Mouse (Mus musculus) bone marrow, adult 2 months (tissue): ENCODE measurements at regions not wholly inside any gene's neighbourhood (a gene's known extent, or its start where the extent isn't known, plus 50 kb on each side); places are given as distances from the start of the nearest gene placed in this dataset.
"Not testable (repeated sequence)": the region's sequence is repeated elsewhere in the genome, so short reads cannot be mapped to it uniquely, and the experiment has no call there.

ENCODE experiments used
- H3K27ac ChIP-seq: fragments of 200-500 bp; 2 replicates; pipeline ENCODE4 v1.5.1; 2012; ENCODE audit warnings: low read depth, mild to moderate bottlenecking, control low read depth, inconsistent platforms, low read length; ENCODE audit not compliant: control insufficient read depth, poor library complexity, insufficient read depth
- H3K4me1 ChIP-seq: fragments of 200-500 bp; 2 replicates; pipeline ENCODE4 v1.6.1; 2011; ENCODE audit warnings: low read length; ENCODE audit not compliant: control insufficient read depth, insufficient read depth
- H3K4me3 ChIP-seq: fragments of 200-500 bp; replicated peaks from 2 replicates; pipeline ENCODE3; 2011; ENCODE audit warnings: mild to moderate bottlenecking, low read depth, low read length, control low read depth; ENCODE audit not compliant: control insufficient read depth
- CTCF ChIP-seq: fragments of 200-500 bp; IDR thresholded peaks from 2 replicates; pipeline ENCODE4 v1.5.1; 2011; ENCODE audit warnings: low read length, control low read depth; ENCODE audit not compliant: control insufficient read depth, insufficient read depth
- POLR2A ChIP-seq: fragments of 200-500 bp; IDR thresholded peaks from 2 replicates; pipeline ENCODE4 v1.6.1; 2011; ENCODE audit warnings: low read depth, mild to moderate bottlenecking, control low read depth, low read length, borderline replicate concordance; ENCODE audit not compliant: control insufficient read depth
- WGBS: fragments of 180-500 bp; shearing (Covaris S2); methylation state at CpG from one replicate; pipeline ENCODE4 v1.1.7; 2018; 5-methylcytosine and 5-hydroxymethylcytosine counted together

DNA sequence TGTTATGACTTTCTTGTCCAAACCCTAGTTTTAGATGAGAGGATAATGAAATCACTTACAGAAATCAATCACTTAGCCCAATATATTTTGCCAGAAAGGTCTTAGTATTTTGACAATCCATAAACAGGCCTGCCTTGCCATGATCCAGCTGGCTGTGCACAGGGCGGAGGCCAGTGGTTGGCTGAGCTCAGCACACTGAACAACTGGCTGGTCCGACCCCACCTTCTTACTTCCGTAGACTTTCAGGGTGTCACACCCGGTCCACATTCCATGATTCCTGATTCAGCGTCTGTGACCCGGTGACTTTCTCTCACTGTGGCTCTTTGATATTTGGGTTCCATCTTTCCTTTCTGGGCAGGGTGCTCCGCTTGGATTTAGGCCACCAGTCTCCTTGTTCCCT, 133.8 kb downstream of the Phlda1 start:
- WGBS = 88% methylated on average over 7 of the region's 7 CpGs
- TF ChIP-seq CTCF = no peak
- TF ChIP-seq POLR2A = no peak
- Histone ChIP-seq H3K4me3 (no peak overlapping the region), H3K4me1 (no peaks in the 10 kb centered on the region), H3K27ac (no peak overlapping the region)

DNA sequence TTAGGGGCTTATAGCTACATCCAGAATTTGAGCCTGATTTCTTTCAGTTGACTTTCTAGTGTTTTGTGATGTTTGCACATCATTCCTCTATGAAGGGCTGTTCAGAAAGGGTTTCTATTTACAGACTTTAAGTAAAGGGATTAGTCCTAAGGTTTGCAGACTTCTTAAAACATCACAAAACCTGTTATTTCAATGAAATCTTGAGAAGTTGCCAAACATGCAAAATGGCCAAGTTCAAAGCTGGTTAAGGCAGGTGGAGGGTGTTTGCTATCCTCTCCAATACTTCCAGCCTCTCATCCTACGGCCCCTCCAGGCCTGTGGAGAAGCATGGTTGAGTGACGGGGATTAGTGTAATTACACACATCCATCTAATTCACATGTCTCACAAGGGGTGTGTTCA, 136.6 kb downstream of the Phlda1 start:
- 77% methylated on average over 2 of the region's 2 CpGs for WGBS
- no peak overlapping the region for H3K27ac ChIP-seq
- H3K4me1 ChIP-seq = no peaks in the 10 kb centered on the region
- TF ChIP-seq POLR2A (no peak), CTCF (no peak)
- no peak overlapping the region for H3K4me3 ChIP-seq

DNA sequence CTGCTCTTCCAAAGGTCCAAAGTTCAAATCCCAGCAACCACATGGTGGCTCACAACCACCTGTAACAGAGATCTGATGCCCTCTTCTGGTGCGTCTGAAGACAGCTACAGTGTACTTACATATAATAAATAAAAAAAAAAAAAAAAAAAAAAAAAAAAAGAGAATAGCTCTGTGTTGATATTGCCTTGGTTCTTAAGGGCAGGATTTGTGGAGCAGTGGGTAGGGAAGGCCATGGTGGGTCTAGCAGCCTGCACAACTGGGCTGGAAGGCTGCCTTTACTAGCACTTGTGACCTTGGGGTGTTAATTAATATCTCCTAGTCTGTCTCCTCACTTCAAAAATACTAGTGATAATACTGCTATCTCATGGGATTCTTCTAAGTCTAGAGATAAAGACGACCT, 147.7 kb downstream of the Phlda1 start:
- H3K4me1 ChIP-seq, H3K4me3 ChIP-seq, H3K27ac ChIP-seq: not testable (repeated sequence)
- WGBS = 71% methylated on average over 1 of the region's 2 CpGs

DNA sequence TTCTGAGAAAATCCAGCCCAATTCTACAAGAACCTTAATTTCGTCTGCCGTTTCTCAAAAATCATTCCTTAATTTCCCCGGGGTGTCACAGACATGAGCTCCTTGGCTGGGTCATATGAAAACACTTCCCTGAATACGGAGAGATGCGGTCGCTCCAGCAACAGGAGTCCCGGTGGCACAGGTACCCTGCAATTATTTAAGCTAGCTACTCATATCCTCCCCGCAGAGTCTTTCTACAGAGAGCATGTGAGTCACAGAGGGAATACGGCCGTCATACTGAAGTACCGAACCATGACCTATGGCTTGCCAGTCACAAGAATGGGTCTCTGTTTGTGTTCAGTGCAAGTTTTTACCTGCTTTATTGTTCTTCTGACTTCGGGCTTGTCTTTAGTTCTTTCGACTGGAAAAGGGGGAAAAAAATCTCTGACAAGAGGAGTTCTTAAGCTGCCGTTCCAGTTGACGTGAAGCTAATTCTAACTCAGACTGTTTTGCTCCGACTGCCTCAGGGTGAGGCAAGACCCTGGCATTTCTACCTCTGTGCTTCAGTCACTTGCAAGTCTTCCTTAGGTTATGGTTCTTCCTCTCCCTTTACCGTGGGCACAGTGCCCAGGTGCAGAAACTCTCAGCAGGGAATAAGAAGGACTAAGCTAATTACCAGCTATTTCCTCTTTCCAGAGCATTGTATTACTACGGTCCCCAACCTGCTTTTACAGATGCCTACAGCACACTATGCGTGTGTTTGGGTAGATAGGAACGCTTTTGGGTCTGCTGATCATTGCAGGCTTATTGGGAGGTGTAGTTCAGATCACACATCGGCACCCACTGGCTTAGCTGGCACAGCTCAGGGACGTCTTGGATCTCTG, 148.5 kb downstream of the Phlda1 start:
- WGBS = 70% methylated on average over 22 of the region's 22 CpGs
- Histone ChIP-seq H3K27ac (no peak overlapping the region), H3K4me3 (no peak overlapping the region), H3K4me1 (no peaks in the 10 kb centered on the region; the same call in 1 of the 2 replicates)
- no peak for TF ChIP-seq CTCF
- no peak for TF ChIP-seq POLR2A

DNA sequence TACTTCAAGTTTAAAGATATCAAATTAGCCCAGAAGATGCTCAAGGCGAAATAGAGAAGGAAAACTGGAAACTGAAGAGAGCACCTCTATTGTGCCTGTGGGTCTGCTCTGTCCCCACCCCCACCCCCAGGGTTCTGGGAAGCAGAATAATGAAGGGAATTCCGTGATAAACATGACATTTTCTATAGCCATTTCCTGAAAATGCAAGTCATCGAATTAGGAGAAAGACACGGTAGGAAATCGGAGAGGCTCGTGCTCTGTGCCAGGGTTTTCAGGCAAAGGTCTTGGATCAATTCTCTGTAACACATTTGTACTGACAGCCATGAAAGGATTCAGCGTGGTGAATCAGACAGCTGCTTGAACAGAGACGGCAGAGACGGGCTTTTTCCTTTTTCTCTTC, 152.7 kb downstream of the Phlda1 start:
- TF ChIP-seq POLR2A = no peak
- TF ChIP-seq CTCF = no peak
- no peak overlapping the region for H3K4me3 ChIP-seq
- H3K4me1 ChIP-seq = no peaks in the 10 kb centered on the region
- 81% methylated on average over 9 of the region's 9 CpGs for WGBS
- no peak overlapping the region for H3K27ac ChIP-seq

DNA sequence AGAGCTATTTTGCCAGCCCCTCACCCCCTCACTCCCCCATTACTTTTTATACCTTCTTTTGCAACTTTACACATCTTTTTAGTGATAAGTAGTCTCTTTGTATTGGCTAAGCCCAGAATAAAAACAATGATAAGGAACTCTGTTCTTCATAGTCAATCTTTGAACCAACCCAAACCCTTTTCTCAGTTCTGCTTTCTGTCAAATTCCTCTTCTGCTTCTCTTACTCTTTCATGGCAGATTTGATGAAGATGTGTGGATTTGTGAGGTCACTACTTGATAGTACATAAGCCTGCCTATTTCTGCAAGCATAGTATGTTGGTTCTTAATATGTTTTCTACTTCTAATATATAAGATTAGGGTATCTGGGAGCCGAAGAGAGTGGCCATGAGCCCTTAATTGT, 156.6 kb downstream of the Phlda1 start:
- Histone ChIP-seq H3K4me1 (no peaks in the 10 kb centered on the region), H3K27ac (no peak overlapping the region), H3K4me3 (no peak overlapping the region)
- 64% methylated on average over 1 of the region's 1 CpGs for whole genome bisulfite sequencing
- TF ChIP-seq CTCF (no peak), POLR2A (no peak)

DNA sequence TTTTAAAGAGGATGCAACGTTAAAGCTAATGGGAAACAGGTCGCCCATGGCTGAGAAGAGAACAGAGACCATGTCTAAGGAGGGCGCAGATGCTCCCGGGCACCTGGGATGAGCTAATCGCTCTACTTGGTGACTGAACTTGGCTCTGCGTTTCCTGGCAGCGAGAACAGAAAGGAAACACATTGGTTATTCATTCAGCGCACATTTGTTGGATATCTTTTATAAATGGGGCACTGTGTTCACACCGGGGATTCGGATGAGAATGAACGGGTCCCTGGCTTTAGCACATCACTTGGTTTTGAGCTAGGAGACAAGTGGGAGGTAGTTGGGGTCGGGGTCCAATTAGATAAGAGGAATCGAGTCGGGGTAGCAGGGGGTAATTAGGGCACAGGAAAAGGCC, 159.7 kb downstream of the Phlda1 start:
- no peak for TF ChIP-seq POLR2A
- no peak for TF ChIP-seq CTCF
- 83% methylated on average over 14 of the region's 14 CpGs for WGBS
- Histone ChIP-seq H3K4me1 (no peaks in the 10 kb centered on the region), H3K27ac (no peak overlapping the region), H3K4me3 (no peak overlapping the region)

DNA sequence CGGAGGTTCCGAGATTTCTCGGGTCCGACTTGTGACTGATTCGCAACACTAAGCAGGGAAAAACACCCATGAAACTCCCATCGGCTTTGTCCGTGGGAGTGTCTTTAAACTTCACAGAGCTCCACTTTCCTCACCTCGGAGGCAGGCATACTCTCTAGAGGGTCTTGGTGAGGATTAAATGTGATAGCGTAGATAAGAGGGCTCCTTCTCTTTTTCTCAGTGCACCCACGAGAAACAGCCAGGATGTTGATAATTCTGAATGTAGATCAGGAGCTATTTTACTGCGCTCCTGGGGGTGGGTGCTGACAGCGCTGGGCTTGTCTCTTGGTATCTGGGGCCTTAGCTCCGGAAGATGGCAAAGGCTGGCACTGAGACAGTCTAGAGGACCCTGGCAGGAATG, 160.9 kb downstream of the Phlda1 start:
- 76% methylated on average over 13 of the region's 13 CpGs for WGBS
- TF ChIP-seq CTCF (no peak), POLR2A (no peak)
- Histone ChIP-seq H3K27ac (no peak overlapping the region), H3K4me3 (no peak overlapping the region), H3K4me1 (no peaks in the 10 kb centered on the region)

DNA sequence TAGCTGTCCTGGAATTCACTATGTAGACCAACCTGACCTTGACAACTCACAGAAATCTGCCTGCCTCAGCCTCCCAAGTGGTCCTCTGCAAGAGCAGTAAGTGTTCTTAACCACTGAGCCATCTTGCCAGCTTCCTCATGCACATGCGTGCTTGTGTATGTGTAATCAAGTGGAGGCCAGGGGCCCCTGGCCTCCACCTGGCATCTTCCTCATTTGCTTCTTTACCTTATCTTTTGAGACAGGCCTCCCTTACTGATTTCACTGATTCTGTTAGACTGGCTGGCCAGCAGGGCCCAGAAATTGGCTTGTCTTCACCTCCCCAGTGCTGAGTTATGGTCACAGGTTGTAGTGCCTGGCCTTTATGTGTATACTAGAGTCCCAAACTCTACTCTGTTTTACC, 162.6 kb downstream of the Phlda1 start:
- no peak for TF ChIP-seq CTCF
- TF ChIP-seq POLR2A = no peak
- Histone ChIP-seq H3K4me3 (no peak overlapping the region), H3K27ac (no peak overlapping the region), H3K4me1 (no peaks in the 10 kb centered on the region; the same call in 1 of the 2 replicates)
- 50% methylated on average over 1 of the region's 1 CpGs for WGBS
